Mouse (Mus musculus) mouse trophoblast stem cell (cell line): ENCODE results near the gene Inka2.

Experiments used
- in situ Hi-C, 2 experiments: fragments of 300-500 bp; cut with MseI, MboI; formaldehyde crosslinking; loops; 2 replicates in 1 of 2; 3 replicates in 1 of 2; pipeline ENCODE4 v1.15.1; 2025

Inka2 gene

DNA sequence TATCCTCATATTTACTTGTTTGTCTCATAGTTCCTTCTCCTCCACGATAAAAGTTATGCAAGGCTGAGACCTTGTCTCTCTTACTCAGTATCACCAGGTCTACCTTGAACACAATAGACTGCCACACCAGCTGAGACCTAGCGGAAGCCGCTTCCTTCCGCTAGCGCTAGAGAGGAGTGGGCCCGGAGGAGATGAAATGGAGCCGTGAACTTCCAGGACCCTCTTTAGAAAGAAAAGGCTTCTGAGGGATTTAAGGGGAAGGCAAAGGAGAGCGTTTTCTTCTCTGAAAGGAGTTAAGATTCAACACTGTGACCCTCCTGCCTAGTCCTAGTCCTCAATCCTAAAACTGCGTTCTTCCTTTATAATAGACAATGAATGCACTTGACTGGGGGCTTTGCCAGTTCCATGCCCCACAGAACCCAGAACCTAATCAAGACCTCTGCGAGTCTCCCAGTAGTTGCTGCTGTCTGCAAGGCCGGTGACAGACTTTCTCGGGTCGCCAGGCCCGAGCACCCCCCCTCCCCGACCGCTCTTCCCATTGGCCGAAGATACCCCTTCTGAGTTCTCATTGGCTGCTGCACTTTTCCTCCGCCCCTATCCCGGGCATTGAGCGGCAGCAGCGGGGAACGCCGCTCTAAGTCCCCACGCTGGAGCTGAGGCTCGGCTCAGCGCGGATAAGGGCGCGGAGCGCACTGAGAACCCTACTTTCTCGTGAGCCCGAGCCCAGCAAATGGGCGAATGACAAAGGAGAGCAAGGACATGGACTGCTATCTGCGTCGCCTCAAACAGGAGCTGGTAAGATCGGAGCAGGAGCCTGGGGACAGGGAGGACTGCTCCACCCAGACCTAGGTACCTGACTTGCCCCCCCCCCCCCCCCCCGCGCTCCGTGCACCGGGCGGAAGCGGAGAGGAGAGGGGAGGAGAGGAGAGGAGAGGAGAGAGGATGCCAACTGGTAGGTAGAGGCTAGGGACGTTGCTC lies at the start of gene Inka2:
Gene Inka2, plus strand, starts transcription at position 569 of the 978 bp plus-strand sequence.
- in situ Hi-C loops: no loop called here

DNA sequence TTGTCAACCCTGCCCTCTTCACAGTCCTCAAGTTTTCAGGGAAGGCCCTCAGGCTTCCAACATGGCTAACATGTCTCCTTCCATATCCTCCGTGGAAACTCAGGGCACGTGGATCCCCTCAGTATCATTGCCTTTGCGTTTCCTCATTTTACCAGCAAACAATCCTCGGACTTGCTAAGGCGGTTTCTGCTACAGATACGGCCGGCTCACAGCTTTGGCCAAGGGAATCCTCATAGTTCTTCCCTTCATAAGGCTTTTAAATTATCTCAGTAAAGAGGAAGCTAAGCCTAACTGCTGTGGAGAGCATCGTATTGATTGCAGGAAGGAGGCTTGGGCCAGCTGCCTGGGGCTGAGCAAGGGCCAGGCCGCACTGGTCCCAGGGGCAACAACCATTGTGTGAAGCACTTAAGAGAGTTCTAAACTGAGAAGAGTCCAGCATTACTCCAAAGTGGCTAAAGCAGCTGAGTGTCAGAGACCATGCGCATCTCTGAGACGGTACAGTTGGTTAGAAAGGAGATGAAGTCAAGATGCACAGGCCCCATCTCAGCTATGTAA lies 49.3 kb upstream of the Inka2 start:
- in situ Hi-C loops: no loop called here

DNA sequence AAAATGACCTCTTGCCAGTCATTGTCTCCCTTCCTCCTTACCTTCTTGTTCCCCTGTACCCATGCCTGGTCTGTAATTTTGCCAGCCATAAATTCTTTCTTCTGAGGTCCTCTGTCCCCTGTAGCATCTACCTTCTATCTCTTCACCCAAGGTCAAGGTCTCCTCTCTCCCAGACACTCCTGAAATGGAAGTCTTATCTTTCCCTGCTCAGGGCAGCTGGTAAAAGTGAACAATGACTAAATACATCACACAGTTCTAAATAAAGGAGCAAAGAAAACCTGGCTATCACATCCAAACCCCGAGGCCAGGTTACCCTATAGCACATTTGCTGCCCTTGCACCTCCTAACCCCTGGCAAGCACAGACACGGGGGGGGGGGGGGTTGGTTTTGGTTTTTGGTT lies 43.9 kb upstream of the Inka2 start:
- in situ Hi-C loops: no loop called here

DNA sequence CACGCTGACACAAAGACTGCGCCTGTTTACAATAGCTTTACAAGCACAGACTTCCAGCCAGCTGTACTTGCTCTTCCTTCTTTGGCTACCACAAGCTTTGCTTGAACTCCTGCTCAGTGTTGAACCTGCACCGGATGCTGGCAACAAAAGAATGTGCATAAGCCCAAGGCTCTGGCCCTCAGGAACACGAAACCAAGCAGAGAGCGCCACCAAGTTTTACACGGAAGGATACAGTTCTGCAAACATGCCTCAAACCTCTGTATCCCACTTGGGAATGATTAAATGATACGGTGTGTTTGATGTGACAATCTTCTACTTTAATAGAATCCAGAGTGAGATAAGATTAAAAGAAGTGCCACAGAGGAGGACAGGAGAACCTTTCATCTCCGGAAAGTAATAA lies 41.4 kb upstream of the Inka2 start:
- in situ Hi-C loops: no loop called here

DNA sequence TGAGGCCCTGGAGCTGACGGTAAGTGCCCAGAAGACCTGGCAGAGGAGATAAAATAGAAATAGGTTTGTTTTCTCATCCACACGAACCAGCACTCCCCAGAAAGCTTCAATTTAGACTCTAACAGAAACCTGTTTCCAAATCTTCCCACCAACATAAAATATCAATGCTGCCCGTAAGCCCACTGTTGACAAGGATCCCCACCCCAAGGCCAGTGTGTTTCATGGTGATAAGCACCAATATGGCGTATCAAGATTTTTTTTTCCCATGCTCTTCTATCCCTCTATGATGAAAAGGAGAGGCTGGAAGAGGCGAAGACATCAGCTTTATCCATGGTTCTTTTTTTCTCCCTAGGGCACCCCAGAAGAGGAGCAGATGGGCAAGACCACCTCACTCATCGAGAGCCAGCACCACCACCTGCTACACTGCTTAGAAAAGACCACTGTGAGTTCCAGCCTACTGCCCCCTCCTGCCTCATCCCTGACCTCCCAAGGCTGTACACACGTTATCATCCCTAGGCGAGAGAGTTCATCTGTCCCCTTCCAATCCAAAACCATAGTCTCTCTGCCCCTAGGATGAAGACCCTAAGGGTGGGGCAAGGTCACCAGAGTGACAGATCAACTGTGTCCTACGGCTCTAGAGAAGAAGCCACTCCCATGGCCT lies 39.2 kb upstream of the Inka2 start:
- in situ Hi-C loops: no loop called here

DNA sequence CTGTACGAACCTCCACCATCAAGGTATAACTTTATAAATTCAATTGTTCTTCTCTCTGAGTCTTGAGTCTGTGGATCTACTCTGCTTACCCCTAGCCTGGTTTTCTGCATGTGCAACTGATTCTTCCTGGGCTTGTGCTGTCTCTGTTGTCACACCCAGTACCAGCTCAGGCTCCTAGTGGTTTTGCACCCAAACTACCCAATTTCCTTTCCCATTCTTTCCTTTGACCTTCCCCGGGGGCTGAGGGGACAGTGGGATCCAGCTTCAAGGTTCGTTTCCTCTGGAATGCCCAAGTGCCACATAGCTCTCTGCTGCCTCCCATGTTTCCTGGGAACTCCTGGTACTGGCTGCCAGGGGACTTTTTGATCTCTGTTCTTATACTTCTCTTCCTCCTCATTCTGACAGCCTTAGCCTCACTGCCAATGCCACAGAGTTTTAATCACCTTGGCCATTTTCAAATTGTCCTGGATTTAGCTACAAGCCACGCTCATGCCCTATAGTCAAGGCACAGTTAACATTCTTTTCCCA lies 37.3 kb upstream of the Inka2 start:
- in situ Hi-C loops: no loop called here

DNA sequence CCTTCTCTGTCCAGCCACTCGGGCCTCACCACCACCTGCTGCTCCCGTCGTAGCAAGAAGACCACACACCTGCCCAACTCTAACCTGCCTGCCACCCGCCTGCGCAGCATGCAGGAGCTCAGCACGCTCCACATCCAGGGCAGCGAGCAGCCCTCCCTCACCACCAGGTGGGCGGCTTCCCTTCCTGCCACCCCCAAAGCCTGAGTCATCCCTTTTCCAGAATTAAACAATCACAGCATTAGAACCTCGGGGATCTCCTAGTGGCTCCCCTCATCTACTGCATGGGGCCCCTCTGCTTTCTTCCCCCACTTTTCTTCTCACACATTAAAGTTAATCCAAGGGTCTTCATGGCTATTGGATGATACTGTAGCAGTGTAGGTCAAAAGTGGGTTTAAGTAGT lies 36.2 kb upstream of the Inka2 start:
- in situ Hi-C loops: no loop called here

DNA sequence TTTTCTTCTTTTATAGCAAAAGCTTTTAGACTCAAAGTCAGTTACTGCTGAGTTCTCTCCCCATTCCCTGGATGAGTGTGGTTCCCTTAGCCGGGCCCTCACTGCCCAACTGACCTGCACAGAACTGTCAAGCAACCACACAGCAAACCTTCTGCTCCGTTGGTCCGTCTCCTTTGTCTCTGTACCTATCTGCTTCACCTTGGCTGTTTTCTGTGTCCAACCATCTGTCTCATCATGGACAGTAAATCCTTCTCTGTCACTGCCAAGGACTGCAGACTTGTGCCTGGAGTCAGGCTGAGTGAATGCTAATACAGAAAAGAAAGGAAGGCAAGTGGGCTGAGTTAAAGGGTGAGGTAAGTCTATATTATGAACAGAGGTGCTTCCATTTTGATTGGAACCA lies 34.6 kb upstream of the Inka2 start:
- in situ Hi-C loops: no loop called here

DNA sequence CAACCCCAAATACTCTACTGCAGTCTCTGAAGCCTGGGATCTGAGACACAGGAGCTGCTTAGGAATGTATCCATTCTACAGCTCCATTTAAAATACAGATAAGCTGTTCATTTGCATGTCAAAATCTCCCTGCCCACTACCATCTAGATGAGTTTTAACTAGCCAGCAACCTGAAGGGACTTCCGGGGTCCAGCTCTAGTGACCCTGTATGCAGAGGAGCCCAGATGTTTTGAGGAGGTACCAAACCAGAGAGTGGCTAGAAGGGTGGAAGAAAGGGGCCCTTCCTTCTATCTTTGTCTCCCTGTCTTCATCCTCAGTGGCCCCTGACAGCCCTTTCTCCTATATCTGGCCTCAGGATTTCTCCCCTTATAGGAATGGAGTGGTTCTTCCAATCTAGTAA lies 33.6 kb upstream of the Inka2 start:
- in situ Hi-C loops: no loop called here

DNA sequence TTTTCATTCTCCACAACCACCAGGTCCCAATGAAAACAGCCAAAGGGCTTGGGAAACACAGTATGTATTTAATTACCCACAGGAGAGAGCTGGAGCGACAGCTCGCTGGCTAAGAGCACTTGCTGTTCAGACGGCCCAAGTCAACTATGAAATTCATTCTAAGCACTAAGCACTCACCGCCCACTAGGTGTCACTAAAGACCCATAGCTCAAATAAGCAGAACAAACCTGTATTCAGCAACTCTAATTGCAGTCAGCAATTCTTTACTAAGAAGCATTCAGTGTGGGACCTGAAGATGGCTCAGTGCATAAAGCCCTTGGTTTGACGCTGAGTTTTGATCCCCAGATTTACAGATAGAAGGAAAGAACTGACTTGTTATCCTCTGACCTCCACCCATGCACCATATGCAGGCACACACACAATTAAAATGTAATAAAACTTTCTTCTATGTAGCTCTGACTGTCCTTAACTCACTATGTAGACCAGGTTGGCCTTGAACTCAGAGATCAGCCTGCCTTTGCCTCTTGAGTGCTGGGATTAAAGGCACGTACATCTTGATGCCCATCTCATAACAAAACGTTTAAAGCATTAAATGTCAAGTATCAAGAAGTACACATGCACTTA lies 29.7 kb upstream of the Inka2 start:
- in situ Hi-C loops: loop anchor here in 1 of 2 experiments (5.0 kb wide), 1 partner anchor 48 kb away; no protein-coding TSS in a partner anchor

DNA sequence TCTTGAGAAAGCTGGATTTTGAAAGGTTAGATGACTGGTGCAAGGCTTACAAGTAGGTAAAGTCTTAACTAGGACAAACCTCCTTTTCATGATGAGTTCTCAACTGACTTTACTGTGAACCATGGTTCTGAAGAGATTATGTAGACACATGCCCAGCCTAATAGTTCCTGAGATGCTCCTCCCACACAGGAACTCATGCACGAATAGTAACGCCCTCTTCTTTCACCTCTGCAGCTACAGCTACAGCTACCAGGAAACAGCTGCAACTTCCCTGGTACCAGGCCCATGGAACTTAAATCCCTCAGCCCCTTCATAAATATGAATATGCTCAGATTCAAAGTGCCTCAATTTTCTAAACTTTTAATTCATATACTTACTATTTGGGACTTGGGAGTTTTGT lies 28.5 kb upstream of the Inka2 start:
- in situ Hi-C loops: loop anchor here in 1 of 2 experiments (5.0 kb wide), 1 partner anchor 46 kb away; no protein-coding TSS in a partner anchor

DNA sequence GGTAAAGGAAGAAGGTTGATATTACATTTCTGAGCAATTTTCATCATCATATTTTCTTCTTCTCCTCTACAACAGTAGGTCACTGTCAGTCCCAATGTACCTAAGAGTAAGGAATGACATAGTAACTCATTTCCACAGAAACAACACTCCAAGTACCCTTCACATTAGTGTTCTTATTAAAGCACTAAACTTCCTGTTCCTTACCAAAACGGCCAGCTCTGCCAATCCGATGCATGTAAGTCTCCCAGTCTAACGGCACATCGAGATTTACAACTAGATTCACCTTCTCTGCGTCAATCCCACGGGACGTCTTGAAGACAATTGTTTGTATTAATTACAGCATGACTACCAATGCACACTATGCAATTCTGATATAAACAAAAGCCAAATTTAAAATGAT lies 24.1 kb upstream of the Inka2 start:
- in situ Hi-C loops: no loop called here

DNA sequence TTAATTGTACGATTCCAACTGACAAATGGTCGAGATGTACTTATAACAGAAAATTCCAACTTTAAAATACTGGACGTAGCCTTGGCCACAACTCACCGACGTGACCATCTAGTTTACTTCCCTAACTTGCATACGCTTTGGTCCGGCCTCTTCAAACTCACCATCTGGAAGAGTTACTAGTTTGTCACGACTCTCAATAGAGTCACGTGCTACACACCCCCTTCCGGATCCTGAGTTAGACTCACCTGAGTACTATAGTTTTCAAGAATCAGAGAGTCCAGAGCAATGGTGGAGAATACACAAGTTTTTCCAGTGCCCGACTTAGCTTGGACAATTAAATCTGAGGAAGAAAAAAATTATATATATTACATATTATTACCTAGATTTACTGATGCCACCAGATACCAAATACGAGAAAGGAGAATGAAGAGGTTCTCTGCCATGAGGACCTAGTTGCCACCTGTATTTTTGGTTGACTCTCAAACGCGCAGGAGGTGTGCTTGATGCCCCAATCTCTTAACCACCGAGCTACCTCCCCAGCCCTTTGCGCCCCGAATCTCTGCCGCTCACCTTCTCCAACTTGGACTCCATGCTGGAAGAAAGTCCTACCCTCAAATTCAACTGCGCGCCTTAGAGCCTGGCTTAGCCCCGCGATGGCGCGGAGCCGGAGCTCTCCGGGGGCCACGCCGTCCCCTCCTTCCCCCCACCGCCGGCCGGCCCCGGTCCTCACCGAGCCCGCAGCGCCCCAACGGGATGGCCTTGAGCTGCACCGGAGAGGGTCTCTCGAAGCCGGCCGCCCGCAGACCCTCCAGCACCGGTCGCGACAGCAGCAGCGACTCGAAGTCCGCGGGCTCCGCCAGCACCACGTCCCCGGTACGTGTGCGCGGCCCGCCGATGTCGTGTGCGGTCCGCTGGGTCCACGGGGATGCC lies 17.7 kb upstream of the Inka2 start:
- in situ Hi-C loops: no loop called here

DNA sequence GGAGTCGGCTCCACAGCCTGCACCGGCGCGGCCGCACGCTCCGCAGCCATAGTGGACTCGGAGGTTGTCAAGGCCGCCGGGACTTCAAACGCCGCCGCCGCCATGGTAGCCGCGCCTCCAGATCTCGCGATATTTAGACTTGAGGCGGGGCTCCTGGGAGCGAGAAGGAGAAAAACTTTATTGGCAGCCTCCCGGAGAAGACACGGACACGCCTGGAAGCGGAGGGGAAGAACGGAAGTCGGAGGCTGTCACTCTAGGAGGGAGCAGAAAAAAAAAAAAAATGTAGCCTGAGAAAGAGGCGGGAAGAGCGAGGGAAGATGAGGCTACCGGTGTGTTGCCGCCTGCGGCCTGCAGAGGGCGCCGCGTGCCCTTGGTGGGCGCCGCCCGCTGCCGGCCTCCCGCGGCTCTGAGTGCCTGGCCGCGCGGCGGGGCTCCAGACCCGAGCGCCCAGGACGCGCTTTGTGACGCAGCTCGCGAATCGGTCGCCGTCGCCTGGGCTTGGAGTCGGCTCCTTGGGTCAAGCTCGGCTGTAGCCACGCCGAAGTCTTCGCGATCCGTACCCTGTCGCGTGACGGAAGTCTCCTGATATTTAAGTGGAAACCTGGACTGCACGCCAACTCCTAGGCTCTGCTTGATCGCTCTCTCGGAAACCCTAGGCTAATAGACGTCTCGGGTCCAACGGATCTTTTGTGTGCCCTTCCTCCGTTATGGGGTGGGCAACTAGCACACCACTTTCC lies 16.9 kb upstream of the Inka2 start, which contains the start of gene Ddx20:
Gene Ddx20, minus strand, starts transcription at position 251 of the 737 bp plus-strand sequence.
- in situ Hi-C loops: no loop called here

DNA sequence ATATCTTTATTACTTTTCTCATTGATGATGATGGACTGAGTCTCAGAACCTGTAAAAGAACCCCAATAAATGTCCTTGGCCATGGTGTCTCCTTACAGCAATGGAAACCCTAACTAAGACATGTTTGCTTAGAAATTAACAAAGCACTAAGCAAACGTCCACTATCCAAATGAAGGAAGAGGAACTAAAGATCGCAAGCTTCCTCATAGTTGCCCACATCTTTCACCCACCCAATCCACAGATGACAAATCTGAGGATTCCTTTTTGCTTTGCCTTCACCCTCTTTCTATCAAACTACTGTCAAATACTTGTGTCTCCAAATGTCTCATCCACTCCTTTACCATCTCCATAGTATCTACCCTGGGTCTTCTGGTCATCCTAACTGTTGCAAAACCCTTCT lies 15.9 kb upstream of the Inka2 start:
- in situ Hi-C loops: no loop called here

DNA sequence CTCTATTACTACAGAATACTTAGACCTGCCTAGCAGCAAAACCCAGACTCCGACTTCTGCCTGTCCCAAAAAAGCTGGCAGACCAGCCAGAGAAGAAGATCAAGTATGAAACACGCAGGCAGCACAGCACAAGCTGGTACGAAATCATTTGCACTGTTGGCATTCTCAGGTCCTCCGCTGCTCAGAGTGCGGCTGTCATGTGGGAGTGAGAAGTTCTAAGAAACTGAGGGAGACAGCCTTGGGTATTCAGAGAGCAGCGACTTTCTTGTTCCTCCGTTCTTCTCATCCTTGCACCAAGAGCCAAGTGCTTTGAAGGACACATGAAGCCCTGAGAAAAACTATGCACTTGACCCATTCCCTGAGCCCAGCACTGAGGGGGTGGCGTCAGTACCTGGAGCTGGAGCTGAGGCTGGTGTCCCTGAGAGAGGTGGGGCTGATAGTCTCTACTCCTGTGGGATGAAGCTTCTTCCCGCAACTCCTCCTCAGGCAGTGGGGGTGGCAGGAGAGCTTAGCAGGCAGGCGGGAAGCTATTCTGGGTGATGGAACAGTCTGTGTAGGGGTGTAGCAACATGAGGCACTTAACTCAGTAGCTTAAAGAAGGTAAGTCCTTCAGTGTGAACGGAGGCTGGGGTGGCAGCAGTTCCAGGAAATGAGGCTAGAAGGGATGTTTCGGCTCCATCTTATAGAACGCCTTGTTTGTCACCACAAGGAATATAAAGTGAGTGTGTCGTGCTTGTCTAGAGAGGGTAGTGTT lies 10.9 kb upstream of the Inka2 start:
- in situ Hi-C loops: no loop called here

DNA sequence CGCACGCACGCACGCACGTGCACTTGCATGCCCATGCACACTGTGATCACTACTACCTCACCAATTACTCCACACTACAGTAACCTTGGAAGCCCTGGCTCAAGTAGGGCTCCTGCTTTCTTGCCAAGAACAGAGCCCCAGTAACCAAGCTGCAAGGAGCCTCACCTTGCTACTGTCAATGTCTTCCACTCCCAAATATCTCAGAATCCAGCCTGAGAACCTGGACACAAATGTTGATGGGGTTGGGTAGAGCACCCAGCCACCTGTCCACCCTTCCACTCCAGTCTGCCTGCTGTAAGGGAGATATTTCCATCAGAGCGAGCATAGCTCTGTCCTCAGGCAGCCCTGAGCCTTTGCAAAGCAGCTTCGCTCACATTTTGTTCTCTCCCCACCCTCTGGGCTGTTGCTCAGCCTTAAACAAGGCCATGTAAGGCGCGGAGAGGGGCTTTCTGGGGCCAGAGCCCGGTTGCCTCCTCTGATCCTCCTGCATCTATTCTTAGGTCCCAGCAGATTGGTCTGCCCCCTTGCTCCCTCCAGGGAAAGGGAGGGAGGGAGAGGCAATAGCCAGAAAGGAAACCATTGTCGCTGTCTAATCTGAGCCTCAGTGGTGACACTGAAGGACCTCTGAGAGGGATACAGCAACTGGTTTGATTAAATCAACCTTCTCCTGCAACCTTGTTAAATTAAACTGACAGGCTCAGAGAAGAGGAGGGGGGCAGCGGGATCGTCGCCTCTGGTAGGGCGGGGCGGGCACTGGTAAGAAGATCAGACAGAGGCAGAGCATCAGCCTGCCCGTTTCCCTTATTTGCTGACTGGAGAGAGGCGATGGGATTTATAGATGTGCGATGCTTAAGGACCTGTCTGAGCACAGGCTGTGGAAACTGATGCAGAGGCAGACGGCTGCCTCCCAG lies 8.7 kb upstream of the Inka2 start:
- in situ Hi-C loops: no loop called here
